Mouse (Mus musculus) NIH3T3 (cell line): Measurements from ENCODE around the gene Chrna1.
A peak's percentile ranks its signal among the peaks of the same experiment; 100 is the strongest.

Experiments
- DNase-seq: peaks from one replicate; pipeline ENCODE4 v3.0.0-alpha.2; 2012; ENCODE audit warnings: low read depth

Gene Chrna1

GRCm38 (mm10) chr2:73518966-73519365, 61.2 kb downstream of the Chrna1 start:
- DNase-seq, result peak; percentile 41

DNA sequence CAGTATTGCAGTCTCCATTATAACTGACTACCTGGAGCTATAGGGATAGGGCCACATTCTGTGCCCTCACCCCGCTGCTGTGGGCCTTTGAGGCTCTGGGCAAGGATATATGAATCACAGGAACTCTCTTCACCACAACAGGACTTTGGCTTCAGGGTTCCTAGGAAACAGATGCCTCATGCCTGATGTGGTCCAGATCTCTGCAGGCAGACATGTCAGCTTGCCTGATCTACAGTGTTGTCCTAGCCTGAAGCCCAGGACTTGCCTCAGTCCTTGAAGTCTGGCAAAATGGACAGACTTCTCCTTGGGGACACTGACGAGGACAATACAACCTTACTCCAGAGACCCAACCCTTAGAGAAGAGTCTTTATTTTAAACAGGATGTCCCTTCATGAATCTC, 61.8 kb downstream of the Chrna1 start:
- peak; percentile 53 for DNase-seq

DNA sequence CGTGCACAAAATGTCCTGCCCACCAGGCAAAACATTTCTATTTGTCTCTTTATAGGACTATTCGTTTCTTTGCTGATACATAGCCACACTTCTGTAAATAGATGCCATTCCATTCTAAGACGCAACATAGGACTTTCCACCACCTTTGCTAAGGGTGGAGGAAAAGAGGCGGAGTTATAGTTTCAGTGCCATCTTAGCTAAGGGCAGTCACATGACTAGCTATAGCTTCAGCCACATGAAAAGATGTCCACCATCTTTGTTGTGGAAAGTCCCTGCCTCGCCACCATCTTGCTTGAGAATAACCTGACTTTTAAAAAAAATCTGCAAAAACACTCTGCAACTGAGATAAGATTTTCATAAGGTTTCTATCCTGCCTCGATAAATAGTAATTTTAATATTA, 66.0 kb downstream of the Chrna1 start:
- no peak for DNase-seq
